Mouse (Mus musculus) spleen, adult 2 months (tissue): ENCODE data around the gene Srgap3.

Source experiments
- CTCF ChIP-seq: fragments of 200-500 bp; IDR thresholded peaks from 2 replicates; pipeline ENCODE4 v1.5.1; 2011; ENCODE audit warnings: mild to moderate bottlenecking, inconsistent platforms; ENCODE audit not compliant: insufficient read depth, insufficient read length, insufficient replicate concordance; ENCODE audit errors: extremely low read depth
- POLR2A ChIP-seq: fragments of 200-500 bp; IDR thresholded peaks from 2 replicates; pipeline ENCODE4 v1.6.1; 2011; ENCODE audit warnings: low read depth, low read length, inconsistent platforms

DNA sequence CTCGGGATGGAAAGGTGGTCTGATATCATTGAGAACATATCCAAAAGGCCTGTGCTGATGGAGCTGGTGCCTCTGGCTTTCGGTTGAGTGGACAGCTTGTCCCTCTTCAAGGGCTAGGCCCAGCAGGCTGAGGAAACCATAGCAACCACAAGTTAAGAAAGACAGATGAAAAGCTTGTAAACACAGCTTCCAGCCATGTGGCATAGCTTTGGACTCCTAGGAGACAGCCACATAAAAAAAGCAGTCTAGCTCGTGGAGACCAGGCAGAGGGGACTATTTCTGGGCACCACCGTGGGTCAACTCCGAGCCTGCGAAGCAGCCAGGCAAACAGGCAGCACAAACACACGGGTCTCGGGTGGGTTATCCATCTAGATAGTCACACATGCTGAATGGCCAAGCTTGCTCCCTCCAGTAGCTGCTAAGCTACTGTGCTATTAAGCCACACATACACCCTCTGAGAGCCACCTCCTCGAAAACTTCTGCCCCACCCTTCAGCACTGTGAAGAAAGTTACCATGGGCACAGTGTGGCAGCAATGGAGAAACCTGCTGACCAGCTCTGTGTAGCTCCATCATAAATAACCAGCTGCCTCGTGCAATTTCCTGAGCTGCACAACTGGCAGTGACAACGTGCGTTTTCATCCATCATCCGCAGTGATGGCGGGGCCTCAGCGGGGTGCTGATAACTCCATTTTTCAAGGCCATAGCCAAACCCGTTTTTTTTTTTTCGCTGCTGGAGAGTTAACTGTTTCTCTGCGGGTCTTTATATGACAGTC lies 26.0 kb upstream of the Srgap3 start:
- TF ChIP-seq CTCF: no peak
- TF ChIP-seq POLR2A: no peak
